Mouse (Mus musculus) hindbrain, embryonic 16.5 days (tissue): ENCODE data around the gene Taar5. TPM values are rescaled to one million over a fixed set of nuclear protein-coding genes. Genes with fewer than 3 reads are reported as not detected.

Source experiments
- ATAC-seq: fragments of 200-750 bp; cut with Nextera tagmentation; 2 replicates; pipeline ENCODE4 v1.8.0; 2017; ENCODE audit warnings: moderate TSS enrichment, moderate library complexity
- H3K27ac ChIP-seq: fragments of 300-500 bp; sonication (generic); 2 replicates; pipeline ENCODE4 v1.5.1; 2014; ENCODE audit warnings: low read depth, mild to moderate bottlenecking, control low read depth, low read length, moderate library complexity
- H3K27me3 ChIP-seq: fragments of 300-500 bp; sonication (generic); replicated peaks from 2 replicates; pipeline ENCODE4 v1.6.1; 2014; ENCODE audit warnings: low read length; ENCODE audit not compliant: control insufficient read depth, insufficient read depth
- H3K36me3 ChIP-seq: fragments of 300-500 bp; sonication (generic); 2 replicates; pipeline ENCODE4 v1.6.1; 2014; ENCODE audit warnings: mild to moderate bottlenecking, low read length, moderate library complexity, mixed read lengths; ENCODE audit not compliant: control insufficient read depth, insufficient read depth
- H3K4me1 ChIP-seq: fragments of 300-500 bp; sonication (generic); 2 replicates; pipeline ENCODE4 v1.6.1; 2014; ENCODE audit warnings: low read depth, low read length; ENCODE audit not compliant: control insufficient read depth, insufficient read depth
- H3K4me2 ChIP-seq: fragments of 300-500 bp; sonication (generic); 2 replicates; pipeline ENCODE4 v1.6.1; 2014; ENCODE audit warnings: mild to moderate bottlenecking, low read length, control low read depth, moderate library complexity
- H3K4me3 ChIP-seq: fragments of 300-500 bp; sonication (generic); 2 replicates; pipeline ENCODE4 v1.5.1; 2014; ENCODE audit warnings: mild to moderate bottlenecking, low read length, control low read depth, moderate library complexity
- H3K9ac ChIP-seq: fragments of 300-500 bp; sonication (generic); 2 replicates; pipeline ENCODE4 v1.6.1; 2014; ENCODE audit warnings: low read depth, mild to moderate bottlenecking, control low read depth, low read length, moderate library complexity
- H3K9me3 ChIP-seq: fragments of 300-500 bp; sonication (generic); 2 replicates; pipeline ENCODE4 v1.6.1; 2014; ENCODE audit warnings: mild to moderate bottlenecking, low read length, moderate library complexity; ENCODE audit not compliant: control insufficient read depth
- WGBS: fragments of 180-500 bp; shearing (Covaris S2); extraction: QIAGEN DNeasy Blood & Tissue Kit; methylation state at CpG from one replicate; pipeline ENCODE4 v1.1.7; 2014; 5-methylcytosine and 5-hydroxymethylcytosine counted together
- polyA plus RNA-seq: library from polyadenylated mRNA; unstranded; fragments of >200 nt; fragmentation: Nextera tagmentation; extraction: Ambion mirVana; gene quantifications from 2 replicates; pipeline ENCODE4 v1.2.1, GENCODE M21; 2015

Gene Taar5
- polyA plus RNA-seq, 1 experiment from 2014 or later = 0.15 TPM

GRCm38 (mm10) chr10:23959071-23959470 lies 11.4 kb upstream of the Taar5 start:
- no peak for ATAC-seq
- Histone ChIP-seq H3K4me2 (no peak overlapping the region), H3K36me3 (no peaks in the 10 kb centered on the region), H3K27ac (no peak overlapping the region), H3K9ac (no peak overlapping the region), H3K4me1 (no peaks in the 10 kb centered on the region), H3K27me3 (no peaks in the 10 kb centered on the region), H3K9me3 (no peaks in the 10 kb centered on the region), H3K4me3 (no peak overlapping the region)
- 70% methylated on average over 3 of the region's 3 CpGs for WGBS

- Histone ChIP-seq H3K9ac (no peak within 1 kb of the TSS), H3K9me3 (no peaks in the 10 kb centered on the region), H3K36me3 (no peaks in the 10 kb centered on the region), H3K4me3 (no peak within 1 kb of the TSS), H3K27ac (no peak within 1 kb of the TSS), H3K4me1 (no peaks in the 10 kb centered on the region), H3K27me3 (no peaks in the 10 kb centered on the region), H3K4me2 (no peak within 1 kb of the TSS)
- no peak for ATAC-seq
- WGBS = 95% methylated on average over 13 of the region's 13 CpGs
Observed at GRCm38 (mm10) chr10:23960444-23960915, 10.0 kb upstream of the Taar5 start, which contains the start of gene Taar4. Gene Taar4 (plus strand): TSS chr10:23960494.

- no peak overlapping the region for H3K4me3 ChIP-seq
- WGBS = 38% methylated on average over 3 of the region's 3 CpGs
- no peaks in the 10 kb centered on the region for H3K36me3 ChIP-seq
- no peaks in the 10 kb centered on the region for H3K9me3 ChIP-seq
- no peak overlapping the region for H3K27ac ChIP-seq
- no peaks in the 10 kb centered on the region for H3K4me1 ChIP-seq
- no peak for ATAC-seq
- no peak overlapping the region for H3K9ac ChIP-seq
- no peak overlapping the region for H3K4me2 ChIP-seq
- no peaks in the 10 kb centered on the region for H3K27me3 ChIP-seq
Observed at GRCm38 (mm10) chr10:23963444-23963843, 7.1 kb upstream of the Taar5 start.

GRCm38 (mm10) chr10:23964921-23965610 lies 5.4 kb upstream of the Taar5 start:
- H3K27ac ChIP-seq = no peak overlapping the region
- H3K4me3 ChIP-seq = no peak overlapping the region
- no peak for ATAC-seq
- no peak overlapping the region for H3K4me2 ChIP-seq
- 91% methylated on average over 6 of the region's 6 CpGs for WGBS
- H3K27me3 ChIP-seq = no peaks in the 10 kb centered on the region
- no peaks in the 10 kb centered on the region for H3K4me1 ChIP-seq
- H3K9me3 ChIP-seq = no peaks in the 10 kb centered on the region
- H3K9ac ChIP-seq = no peak overlapping the region
- H3K36me3 ChIP-seq = no peaks in the 10 kb centered on the region

- whole genome bisulfite sequencing = 90% methylated on average over 5 of the region's 5 CpGs
- Histone ChIP-seq H3K4me2 (no peak overlapping the region), H3K27ac (no peak overlapping the region), H3K9me3 (no peaks in the 10 kb centered on the region), H3K36me3 (no peaks in the 10 kb centered on the region), H3K9ac (no peak overlapping the region), H3K4me3 (no peak overlapping the region), H3K4me1 (no peaks in the 10 kb centered on the region), H3K27me3 (no peaks in the 10 kb centered on the region)
- no peak for ATAC-seq
Observed at GRCm38 (mm10) chr10:23971256-23971655, 750 bp downstream of the Taar5 start.

GRCm38 (mm10) chr10:23977958-23978357 lies 7.5 kb downstream of the Taar5 start:
- no peak overlapping the region for H3K4me3 ChIP-seq
- no peaks in the 10 kb centered on the region for H3K9me3 ChIP-seq
- no peak overlapping the region for H3K4me2 ChIP-seq
- no peaks in the 10 kb centered on the region for H3K4me1 ChIP-seq
- WGBS = 43% methylated on average over 4 of the region's 4 CpGs
- no peaks in the 10 kb centered on the region for H3K27me3 ChIP-seq
- H3K27ac ChIP-seq = no peak overlapping the region
- H3K36me3 ChIP-seq = no peaks in the 10 kb centered on the region
- H3K9ac ChIP-seq = no peak overlapping the region
- no peak for ATAC-seq

GRCm38 (mm10) chr10:23978901-23979705 lies 8.6 kb downstream of the Taar5 start:
- Histone ChIP-seq H3K27ac (no peak overlapping the region), H3K9ac (no peak overlapping the region), H3K4me2 (no peak overlapping the region), H3K27me3 (no peaks in the 10 kb centered on the region), H3K9me3 (no peaks in the 10 kb centered on the region), H3K4me3 (no peak overlapping the region), H3K4me1 (no peaks in the 10 kb centered on the region), H3K36me3 (no peaks in the 10 kb centered on the region)
- WGBS = 44% methylated on average over 16 of the region's 16 CpGs
- ATAC-seq = peak; percentile 87

GRCm38 (mm10) chr10:23985546-23985945 lies 15.0 kb downstream of the Taar5 start, which contains the start of gene Taar6:
Gene Taar6 (minus strand): TSS chr10:23985646.
- ATAC-seq = no peak
- 69% methylated on average over 8 of the region's 8 CpGs for WGBS
- H3K27me3 ChIP-seq = no peaks in the 10 kb centered on the region

GRCm38 (mm10) chr10:23986419-23986818 lies 15.9 kb downstream of the Taar5 start:
- H3K27ac ChIP-seq = no peak overlapping the region
- no peak overlapping the region for H3K4me2 ChIP-seq
- no peak for ATAC-seq
- WGBS = 84% methylated on average over 5 of the region's 5 CpGs
- H3K27me3 ChIP-seq = no peaks in the 10 kb centered on the region
- H3K4me3 ChIP-seq = no peak overlapping the region
- no peaks in the 10 kb centered on the region for H3K9me3 ChIP-seq
- no peak overlapping the region for H3K9ac ChIP-seq
- H3K36me3 ChIP-seq = no peaks in the 10 kb centered on the region
- H3K4me1 ChIP-seq = no peaks in the 10 kb centered on the region

More at GRCm38 (mm10) chr10:23985546-23985945, 15.0 kb downstream of the Taar5 start, which contains the start of gene Taar6:
- no peak within 1 kb of the TSS for H3K4me3 ChIP-seq
- no peak within 1 kb of the TSS for H3K27ac ChIP-seq
- no peaks in the 10 kb centered on the region for H3K4me1 ChIP-seq
- no peaks in the 10 kb centered on the region for H3K36me3 ChIP-seq
- H3K4me2 ChIP-seq = no peak within 1 kb of the TSS
- no peak within 1 kb of the TSS for H3K9ac ChIP-seq
- no peaks in the 10 kb centered on the region for H3K9me3 ChIP-seq
